Comparison of ENCODE assay signal across 8 mouse cellular contexts in the genomic region with DNA sequence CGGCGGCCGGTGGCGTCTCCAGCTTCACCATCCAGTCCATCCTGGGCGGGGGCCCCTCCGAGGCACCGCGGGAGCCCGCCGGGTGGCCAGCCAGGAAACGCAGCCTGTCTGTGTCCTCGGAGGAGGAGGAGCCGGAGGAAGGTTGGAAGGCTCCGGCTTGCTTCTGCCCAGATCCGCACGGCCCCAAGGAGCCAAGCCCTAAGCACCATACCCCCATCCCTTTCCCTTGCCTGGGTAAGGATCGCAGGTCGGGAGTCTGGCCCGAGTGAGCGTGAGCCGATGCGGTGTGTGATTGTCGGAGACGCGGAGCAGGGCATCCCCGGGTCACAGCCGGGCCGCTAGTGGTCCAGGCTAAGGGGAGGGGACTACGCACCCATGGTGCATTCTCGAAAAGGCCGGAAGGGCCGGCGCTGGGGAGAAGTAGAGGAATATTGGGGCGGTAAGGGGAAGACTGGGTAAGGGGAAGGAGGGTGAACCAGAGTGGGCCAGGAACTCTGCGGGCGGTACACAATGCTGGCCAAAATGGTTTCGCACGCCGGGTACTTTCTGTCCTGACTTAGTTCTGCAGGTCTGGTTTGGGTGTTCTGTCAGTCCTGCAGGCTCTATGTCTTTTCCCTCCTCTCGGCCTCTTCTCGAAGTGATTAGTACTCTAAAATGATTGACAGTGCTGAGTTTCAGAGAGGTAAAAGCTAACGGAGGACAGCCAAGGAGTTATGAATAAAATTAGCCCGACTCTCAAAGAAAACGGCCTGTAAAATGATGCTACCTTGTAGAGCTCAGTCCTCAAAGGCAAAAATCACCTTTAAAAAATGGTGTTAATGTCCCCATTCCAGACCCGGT. TPM values are rescaled to one million over a fixed set of nuclear protein-coding genes. Genes with fewer than 3 reads are reported as not detected.
DNase-seq lines count a peak whose midpoint lies in the region; ATAC-seq and TF ChIP-seq lines count a peak whose summit lies in the region.

No protein-coding gene starts in this region.

- peak overlapping the region; percentile 46 for H3K4me2 ChIP-seq in limb, embryonic 11.5 days (ENCODE audit: low read depth, severe bottlenecking)
- H3K4me2 ChIP-seq in neural tube, embryonic 15.5 days = peak overlapping the region; percentile 46

- peak overlapping the region; percentile 32 for H3K4me3 ChIP-seq in embryonic fibroblast, embryonic 13.5 days (ENCODE audit: insufficient read depth, low read length)
- peak overlapping the region; percentile 29 for H3K4me3 ChIP-seq in limb, embryonic 11.5 days (ENCODE audit: low read depth, low read length)
- peak overlapping the region; percentile 19 for H3K4me3 ChIP-seq in neural tube, embryonic 15.5 days (replicated peaks)

- H3K9me3 ChIP-seq in limb, embryonic 11.5 days (ENCODE audit: control insufficient read depth, low read length) = no peaks in the 10 kb centered on the region
- H3K9me3 ChIP-seq in neural tube, embryonic 15.5 days (replicated peaks) = no peaks in the 10 kb centered on the region

- no peak for TF ChIP-seq CTCF in embryonic fibroblast, embryonic 13.5 days (IDR thresholded peaks at IDR 0.05; ENCODE audit: borderline replicate concordance, insufficient read depth, low read length)

- H3K27me3 ChIP-seq in limb, embryonic 11.5 days (ENCODE audit: control insufficient read depth, insufficient read depth, low read length) = peaks cover 84% of the 10 kb centered on the region
- peaks cover 95% of the 10 kb centered on the region for H3K27me3 ChIP-seq in neural tube, embryonic 15.5 days (replicated peaks)

- TF ChIP-seq POLR2A in embryonic fibroblast, embryonic 13.5 days (IDR thresholded peaks at IDR 0.05; ENCODE audit: low read depth, low read length) = no peak

- no peak overlapping the region for H3K27ac ChIP-seq in embryonic fibroblast, embryonic 13.5 days (ENCODE audit: insufficient read depth, low read length)
- no peak overlapping the region for H3K27ac ChIP-seq in limb, embryonic 11.5 days (replicated peaks; ENCODE audit: low read depth, low read length)
- H3K27ac ChIP-seq in neural tube, embryonic 15.5 days (replicated peaks) = no peak overlapping the region

- no peak overlapping the region for H3K9ac ChIP-seq in limb, embryonic 11.5 days (ENCODE audit: low read length)
- no peak overlapping the region for H3K9ac ChIP-seq in neural tube, embryonic 15.5 days (replicated peaks)

- under 1% methylated on average over 43 of the region's 45 CpGs for WGBS in limb, embryonic 11.5 days
- WGBS in neural tube, embryonic 15.5 days = under 1% methylated on average over 45 of the region's 45 CpGs

- no peaks in the 10 kb centered on the region for H3K36me3 ChIP-seq in limb, embryonic 11.5 days (ENCODE audit: control insufficient read depth, insufficient read depth, low read length)
- H3K36me3 ChIP-seq in neural tube, embryonic 15.5 days = no peaks in the 10 kb centered on the region

- ATAC-seq in limb, embryonic 11.5 days (ENCODE audit: insufficient number of reproducible peaks, low FRiP score, low TSS enrichment, low read depth) = no peak; the same call in 1 of the 2 replicates
- no peak for ATAC-seq in neural tube, embryonic 15.5 days (ENCODE audit: low FRiP score)

- peak; percentile 43 for DNase-seq in thymus, postnatal 4 days
- DNase-seq in thymus, adult 18-20 months = no peak
- peak; percentile 60 for DNase-seq in limb, embryonic 11.5 days (ENCODE audit: low spot score)
- no peak for DNase-seq in urinary bladder, postnatal 4 days (ENCODE audit: low spot score in 2 of 2)
- no peak for DNase-seq in urinary bladder, postnatal 10 days (ENCODE audit: low spot score)
- DNase-seq in Muller cell, postnatal 12 days (ENCODE audit: inconsistent ontology term) = no peak

- H3K4me1 ChIP-seq in embryonic fibroblast, embryonic 13.5 days (ENCODE audit: control insufficient read depth, insufficient read depth, low read length) = no peaks in the 10 kb centered on the region; the same call in none of the 2 replicates
- H3K4me1 ChIP-seq in limb, embryonic 11.5 days (ENCODE audit: control insufficient read depth, insufficient read depth, low read length) = peaks cover 14% of the 10 kb centered on the region
- peaks cover 22% of the 10 kb centered on the region for H3K4me1 ChIP-seq in neural tube, embryonic 15.5 days

RNA-seq across cellular contexts. Expression of a gene that starts 5.5 kb away (rescaled TPM):
- 89.7 and 99.4 TPM in 2 replicates for polyA plus RNA-seq in embryonic fibroblast, embryonic 13.5 days (2011; ENCODE audit: insufficient read length, low read depth, missing spikeins)
- 291 and 296 TPM in 2 replicates for polyA plus RNA-seq in limb, embryonic 11.5 days (2014; fragmentation: Nextera tagmentation; extraction: Ambion mirVana)
- polyA plus RNA-seq in neural tube, embryonic 15.5 days (2015; fragmentation: Nextera tagmentation; extraction: Ambion mirVana) = 141 and 157 TPM in 2 replicates

RNA-seq across cellular contexts. Expression of a gene that starts 6.0 kb away (rescaled TPM):
- not detected in 2 replicates for polyA plus RNA-seq in embryonic fibroblast, embryonic 13.5 days (2011; ENCODE audit: insufficient read length, low read depth, missing spikeins)
- polyA plus RNA-seq in limb, embryonic 11.5 days (2014; fragmentation: Nextera tagmentation; extraction: Ambion mirVana) = not detected in 2 replicates
- polyA plus RNA-seq in neural tube, embryonic 15.5 days (2015; fragmentation: Nextera tagmentation; extraction: Ambion mirVana) = 0.82 and 1.3 TPM in 2 replicates

RNA-seq across cellular contexts. Expression of a gene that starts 11.9 kb away (rescaled TPM):
- not detected in 2 replicates for polyA plus RNA-seq in embryonic fibroblast, embryonic 13.5 days (2011; ENCODE audit: insufficient read length, low read depth, missing spikeins)
- not detected in 2 replicates for polyA plus RNA-seq in limb, embryonic 11.5 days (2014; fragmentation: Nextera tagmentation; extraction: Ambion mirVana)
- 0.54 and 0.89 TPM in 2 replicates for polyA plus RNA-seq in neural tube, embryonic 15.5 days (2015; fragmentation: Nextera tagmentation; extraction: Ambion mirVana)

Comparison
In these comparisons a context has a peak if more than half of its experiments do, and no peak if none do; other contexts are left out.
1. DNase-seq: peak in thymus, postnatal 4 days (single experiment) and limb, embryonic 11.5 days (single experiment); none in thymus, adult 18-20 months (0 of 2), urinary bladder, postnatal 4 days (0 of 2), urinary bladder, postnatal 10 days (single experiment) and Muller cell, postnatal 12 days (single experiment).
2. Peak in every context shown above with its lines, with median percentiles within 50 percentile points of each other: H3K4me3 ChIP-seq.